Mouse (Mus musculus): ENCODE data around the gene Wwox.

Gene Wwox

DNA sequence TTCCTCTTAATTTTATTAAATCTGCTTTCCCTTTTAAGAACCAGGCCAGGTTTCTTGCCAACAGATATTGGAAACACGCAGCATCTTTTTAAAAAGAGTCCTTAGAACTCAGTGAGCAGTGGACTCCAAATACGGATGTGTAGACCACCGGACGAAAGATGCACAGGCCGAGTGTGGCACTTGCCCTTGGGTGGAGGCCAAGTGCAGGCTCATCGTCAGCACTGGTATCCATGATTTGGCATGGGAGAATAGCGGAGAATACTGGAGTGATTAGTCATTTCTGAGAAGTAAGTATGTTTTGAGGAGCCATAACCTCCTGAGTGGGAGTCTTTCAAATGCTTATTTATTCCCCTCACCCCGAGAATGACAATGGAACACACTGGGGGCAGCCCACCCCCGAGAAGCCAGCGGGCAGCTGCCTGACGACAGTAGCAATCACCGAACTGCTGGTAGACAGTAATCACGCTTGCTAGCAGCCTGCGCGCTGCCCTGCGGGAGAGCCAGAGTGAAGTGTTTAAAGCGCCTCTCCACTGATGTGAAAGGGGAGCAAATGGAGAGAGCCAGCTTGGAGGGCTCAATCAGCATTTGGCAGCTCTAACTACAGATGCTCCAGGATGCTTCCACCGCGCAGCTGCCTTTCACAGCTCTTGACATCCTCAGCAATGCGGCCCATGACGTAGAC is 29.2 kb downstream of the Wwox start:
- no peak for DNase-seq (ENCODE audit: extremely low spot score)

DNA sequence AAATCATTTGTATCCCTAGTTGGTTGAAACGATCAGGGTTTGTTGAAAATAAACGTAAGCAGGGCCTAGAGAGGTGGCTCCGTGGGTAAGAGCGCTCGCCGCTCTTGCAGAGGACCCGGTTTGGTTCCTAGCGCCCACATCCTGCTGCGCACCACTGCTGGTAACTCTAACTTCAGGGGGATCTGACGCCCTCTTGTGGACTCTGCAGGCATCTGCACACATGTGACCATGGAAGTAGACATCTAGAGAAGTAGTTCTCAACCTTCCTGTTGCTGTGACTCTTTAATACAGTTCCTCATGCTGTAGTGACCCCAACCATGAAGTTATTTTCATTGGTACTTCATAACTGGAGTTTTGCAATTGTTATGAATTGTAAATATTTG is 29.7 kb downstream of the Wwox start:
- no peak for DNase-seq (ENCODE audit: extremely low spot score)

DNA sequence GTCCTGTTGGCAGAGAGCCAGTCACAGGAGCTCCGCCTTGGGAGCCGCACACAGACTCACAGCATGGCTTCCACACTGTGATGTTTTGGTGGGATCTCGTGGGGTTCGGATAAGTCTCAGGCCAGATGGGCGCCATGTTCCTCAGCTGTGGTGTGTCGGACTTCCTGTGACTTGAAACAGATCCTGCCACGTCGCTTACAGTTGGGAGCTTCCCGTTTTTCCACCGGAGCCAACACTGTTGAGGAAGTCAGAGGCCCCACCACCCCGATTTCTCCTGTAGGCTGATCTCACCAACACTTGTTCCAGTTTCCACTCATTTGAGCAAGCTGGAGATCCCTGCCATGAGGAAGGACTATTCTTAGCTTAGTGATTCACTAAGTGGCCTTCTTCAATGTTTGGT is 34.1 kb downstream of the Wwox start:
- DNase-seq (ENCODE audit: extremely low spot score) = no peak

DNA sequence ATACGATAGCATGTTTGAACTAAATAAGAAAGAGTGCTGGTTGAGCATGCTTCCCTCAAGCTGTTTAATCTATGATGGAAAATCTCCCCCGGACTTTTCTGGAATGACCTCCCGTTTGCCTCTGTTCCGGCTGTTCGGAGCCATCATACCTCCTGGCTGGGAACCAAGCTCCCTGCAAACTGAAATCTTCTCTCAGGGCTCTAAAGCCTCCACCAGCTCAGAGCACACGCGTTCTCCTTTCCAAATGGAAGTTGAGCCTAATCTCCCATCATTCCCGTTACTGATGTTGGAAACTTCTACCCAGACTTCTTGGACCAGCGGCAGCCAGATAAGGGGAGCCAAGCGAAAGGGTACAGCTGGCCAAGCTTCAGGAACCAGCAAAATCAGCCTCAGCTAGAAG is 37.5 kb downstream of the Wwox start:
- no peak for DNase-seq (ENCODE audit: extremely low spot score)

DNA sequence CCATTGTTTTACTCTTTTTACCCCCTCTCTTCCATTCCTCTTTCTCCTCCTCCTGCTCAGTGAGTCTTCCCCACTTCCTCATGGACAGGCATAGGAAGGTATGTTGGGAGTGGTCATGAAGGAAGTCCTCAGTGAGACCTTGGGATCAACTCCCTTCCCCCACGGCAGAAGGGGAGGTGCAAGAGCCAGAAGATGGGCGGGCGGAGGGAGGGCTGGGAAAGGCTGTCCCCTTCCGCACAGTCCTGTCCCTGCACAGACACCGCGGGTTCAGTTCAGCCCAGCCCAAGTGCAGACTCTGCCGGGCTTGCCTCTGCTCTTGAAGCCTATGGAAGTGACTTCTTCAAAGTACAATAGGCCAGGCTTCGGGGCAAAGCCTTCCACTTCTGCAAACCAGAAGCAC is 38.3 kb downstream of the Wwox start:
- DNase-seq (ENCODE audit: extremely low spot score) = no peak

DNA sequence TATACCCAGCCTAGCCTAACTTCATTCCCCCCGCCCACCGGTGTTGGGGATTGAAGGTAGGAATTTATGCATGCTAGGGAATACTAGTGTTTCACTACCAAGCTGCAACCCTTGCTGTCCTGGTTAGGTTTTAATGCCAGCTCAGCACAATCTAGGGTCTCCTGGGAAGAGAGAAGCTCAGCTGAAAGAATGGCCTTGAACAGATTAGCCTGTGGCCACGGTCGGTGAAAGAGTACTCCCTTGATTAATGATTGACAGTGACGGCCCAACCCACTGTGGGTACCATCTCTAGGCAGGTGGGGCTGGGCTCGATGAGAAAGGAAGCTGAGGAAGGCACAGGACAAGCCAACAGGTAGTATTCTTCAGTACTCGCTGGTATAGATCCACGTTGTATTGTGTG is 40.3 kb downstream of the Wwox start:
- DNase-seq (ENCODE audit: extremely low spot score) = no peak

DNA sequence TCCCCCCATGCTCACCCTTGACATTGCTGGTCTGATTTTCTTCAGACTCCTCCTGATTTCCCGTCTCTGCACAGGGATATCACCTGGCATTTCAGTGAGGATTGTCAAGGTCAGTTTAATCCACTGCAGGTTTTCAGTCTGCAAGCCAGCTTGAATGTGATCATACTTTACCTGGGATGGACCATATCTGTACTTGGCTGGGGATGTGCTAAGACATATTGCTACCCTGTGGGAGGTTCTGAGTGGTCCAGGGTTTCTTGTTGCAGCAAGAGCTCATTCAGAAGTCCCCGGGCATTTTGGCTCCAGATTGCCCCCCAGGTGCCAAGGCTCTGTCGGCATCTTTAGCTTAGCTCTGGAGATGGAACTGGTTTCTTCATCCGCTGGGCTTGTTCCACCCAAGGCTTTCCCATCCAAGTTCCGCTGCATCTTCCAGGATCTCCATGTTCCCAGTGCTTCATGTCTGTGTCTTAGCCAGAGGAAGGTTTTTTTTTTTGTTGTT is 52.3 kb downstream of the Wwox start:
- DNase-seq (ENCODE audit: extremely low spot score) = no peak

DNA sequence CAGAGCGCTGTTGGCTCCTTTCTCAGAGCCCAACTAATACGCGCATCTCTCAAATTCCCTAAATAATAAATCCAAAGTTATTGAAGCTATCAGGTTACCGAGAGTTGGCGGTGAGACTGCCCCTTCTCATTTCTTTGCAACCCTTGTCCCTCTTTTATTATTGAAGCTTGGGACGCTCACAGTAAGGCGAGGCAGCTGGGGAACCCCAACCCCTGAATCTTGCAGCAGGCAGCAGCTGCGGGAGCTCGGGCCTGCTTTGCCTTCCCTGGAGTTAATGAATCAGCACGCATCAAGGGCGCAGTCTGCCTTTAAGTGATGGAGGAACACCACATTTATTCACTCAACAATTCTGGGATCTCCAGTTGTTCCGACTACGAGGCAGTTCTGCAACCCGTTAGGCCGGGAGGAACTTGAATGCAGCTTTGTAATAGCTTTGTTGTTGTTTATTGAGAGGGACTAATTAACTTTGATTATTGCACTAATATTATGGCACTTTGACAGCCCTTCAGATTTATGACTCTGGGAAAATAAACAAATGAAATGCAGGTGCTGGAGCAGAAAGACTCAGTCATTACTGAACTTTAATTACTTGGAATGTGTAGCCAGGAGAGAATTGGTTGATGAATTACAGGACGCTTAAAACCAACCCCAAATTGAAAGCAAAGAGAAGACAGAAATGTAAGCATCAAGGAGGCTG is 60.1 kb downstream of the Wwox start:
- no peak for DNase-seq (ENCODE audit: extremely low spot score)

DNA sequence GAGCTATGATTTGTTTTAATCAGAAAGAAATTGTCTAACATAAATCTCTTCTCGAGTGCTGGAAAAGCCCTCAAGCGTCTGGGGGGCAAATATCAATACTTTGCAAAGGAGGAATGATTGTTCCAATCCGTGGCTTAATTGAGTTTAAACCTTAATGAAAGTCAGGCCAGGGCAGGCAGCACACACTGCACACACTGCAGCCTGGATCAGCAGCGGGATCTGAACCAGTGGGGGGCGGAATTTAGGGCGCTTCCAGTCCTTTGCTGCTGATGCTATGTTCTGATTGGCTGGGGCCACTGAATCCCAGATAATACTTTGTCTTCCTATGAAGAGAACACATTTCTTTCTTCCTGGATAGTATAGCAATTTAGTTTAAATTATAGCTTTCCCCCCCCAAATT is 62.5 kb downstream of the Wwox start:
- no peak for DNase-seq (ENCODE audit: extremely low spot score)

DNA sequence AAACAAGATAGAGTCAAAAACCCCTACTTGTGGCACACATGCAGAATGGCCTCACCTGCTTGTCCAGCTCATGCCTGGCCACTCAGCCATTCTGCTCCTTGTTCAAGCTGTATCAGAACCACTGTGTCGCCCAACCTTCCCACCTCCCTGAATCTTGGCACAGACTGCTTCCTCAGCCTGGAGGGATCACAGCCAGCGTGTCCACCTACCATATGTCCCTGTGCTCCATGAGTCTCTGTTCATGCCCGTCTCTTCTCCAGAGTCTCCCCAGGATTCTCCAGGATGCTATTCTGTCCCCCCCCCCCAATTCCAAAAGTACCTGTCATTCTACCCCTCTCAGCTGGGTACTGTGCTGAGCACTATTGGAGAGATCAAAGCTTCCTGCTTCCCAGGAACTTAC is 63.7 kb downstream of the Wwox start:
- no peak for DNase-seq (ENCODE audit: extremely low spot score)

DNA sequence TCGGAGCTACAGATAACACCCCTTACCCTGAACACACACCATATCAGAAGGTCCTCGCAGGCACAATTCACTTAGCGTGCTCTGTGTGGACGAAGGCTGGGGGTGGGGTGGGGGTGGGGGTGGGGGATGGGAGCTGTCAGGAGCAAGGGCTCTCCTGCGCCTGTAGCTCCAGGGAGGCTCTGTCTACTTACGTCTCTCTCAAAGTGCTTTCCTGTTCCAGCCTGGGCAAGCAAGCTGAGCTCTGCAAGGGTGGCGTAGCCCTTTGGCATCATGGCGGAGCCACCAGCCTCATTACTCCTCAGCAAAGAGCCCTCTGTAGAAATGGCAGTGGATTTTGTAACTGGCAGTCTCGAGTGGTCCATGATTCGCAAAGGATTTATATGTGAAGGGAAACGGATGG is 65.4 kb downstream of the Wwox start:
- DNase-seq (ENCODE audit: extremely low spot score) = no peak

DNA sequence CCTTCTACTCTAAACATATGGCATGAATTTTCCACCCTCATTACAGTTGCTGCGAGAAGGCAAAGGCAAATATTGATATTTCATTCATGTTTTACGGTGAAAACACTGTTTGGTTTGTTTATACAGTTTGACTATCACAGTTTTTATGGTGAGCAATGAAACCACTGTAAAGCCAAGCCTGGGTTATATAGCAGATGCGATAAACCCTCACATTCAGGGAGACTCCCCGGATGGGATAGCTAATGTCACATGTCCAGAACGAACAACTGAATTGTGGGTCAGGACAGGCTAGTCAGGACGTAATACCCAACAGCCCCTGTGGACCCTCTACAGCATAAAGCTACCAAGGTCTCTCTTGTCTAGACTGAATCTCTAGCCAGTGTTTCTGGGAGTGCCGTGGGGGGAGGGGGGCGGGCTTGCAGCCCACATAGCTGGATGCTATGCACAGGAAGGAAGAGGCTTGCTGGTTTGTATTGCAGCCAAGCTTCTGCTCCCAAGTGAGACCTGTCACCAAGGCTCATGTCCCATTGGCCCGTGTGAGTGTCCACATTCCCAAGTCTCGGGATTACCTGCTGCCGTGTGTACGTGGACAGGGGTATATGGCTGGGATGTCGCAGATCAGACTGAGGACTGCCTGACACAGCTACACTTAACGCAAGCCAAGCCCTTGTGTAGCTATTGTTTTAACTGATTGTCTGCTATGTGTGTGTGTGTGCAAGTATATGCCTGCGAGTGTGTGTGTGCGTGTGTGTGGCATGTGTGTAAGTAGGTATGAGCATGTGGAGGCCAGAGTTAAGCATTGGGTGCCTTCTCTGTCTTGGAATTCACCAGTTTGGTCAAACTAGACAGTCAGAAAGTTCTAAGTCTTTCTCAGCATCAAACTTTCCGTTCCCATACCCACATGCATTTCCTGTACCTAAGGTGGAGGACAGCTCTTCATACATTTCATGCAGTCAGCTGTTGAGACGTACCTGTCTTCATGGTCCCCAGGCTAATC is 66.2 kb downstream of the Wwox start:
- no peak for DNase-seq (ENCODE audit: extremely low spot score)

DNA sequence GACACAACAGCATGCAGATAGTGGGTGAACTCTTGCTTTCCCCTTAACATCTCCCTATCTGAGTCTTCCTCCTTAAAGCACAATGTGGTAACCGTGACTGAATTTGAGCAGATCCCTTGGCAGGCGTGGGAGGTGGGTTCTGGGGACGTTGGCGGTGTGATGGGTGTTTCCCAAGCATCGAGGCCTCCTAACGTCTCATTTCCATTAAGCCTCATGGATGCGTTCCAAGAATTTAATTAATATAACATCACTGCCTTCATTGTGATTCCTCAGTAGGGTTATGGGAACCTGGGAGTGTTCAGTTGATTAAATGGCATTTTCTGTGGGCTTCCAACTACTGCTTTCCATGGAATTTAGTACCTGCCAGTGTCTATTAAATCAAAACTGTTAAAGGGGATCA is 67.9 kb downstream of the Wwox start:
- no peak for DNase-seq (ENCODE audit: extremely low spot score)

DNA sequence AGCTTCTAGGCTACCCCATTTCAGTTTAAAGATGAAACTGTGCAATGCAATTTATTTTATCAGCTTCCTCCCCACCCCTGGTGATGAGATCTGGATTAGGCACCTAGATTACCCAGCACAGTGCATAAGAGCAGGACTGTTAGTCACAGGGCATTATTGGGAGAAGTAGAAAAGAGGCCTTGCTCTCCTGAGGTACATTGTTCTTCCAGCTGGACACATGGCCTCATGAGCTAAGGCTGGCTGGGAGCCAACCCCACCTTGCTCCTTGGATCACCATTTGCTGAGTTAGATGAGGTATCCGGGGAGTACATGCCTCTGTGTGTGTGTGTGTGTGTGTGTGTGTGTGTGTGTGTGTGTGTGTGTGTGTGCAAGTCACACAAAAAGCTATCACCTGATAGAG is 70.8 kb downstream of the Wwox start:
- no peak for DNase-seq (ENCODE audit: extremely low spot score)

DNA sequence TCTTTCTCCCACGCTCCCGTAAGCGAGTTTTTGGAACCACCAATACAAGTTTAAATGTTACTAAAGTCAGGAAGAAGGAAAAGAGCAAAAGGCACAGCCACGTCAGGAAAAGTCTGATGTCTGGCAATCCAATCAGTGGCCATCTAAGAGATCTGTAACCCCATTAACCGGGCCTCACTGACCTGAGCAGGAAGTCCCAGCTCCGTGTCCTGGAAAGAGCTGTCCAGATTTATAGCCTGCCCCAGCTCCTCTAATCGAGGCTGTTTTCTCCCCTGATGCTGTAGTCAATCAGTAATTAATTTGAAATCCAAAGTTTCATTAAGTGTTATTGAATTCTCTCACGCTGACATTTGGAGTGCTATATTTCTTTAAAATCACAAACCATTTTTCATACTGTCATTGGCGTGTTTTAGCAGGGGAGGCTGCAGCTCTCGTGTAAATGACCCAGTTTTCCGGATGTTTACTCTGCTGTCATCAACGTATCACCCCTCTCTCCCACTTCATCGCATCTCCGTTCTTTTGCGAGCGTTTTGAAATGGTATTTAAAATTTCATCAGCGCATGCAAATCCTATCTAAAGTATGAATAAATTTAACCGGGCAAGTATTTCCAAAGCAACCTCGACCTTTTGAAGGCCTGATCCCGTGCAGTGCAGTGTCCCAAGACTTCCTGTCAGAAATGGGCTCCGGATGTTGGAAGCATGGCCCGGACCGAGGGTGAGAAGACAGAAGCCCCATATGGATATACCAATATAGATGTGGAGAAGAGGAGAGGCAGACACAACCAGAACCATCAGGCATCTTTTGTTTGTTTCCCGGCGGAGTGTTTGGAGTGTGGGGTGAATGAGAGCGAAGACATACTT is 72.8 kb downstream of the Wwox start:
- no peak for DNase-seq (ENCODE audit: extremely low spot score)

DNA sequence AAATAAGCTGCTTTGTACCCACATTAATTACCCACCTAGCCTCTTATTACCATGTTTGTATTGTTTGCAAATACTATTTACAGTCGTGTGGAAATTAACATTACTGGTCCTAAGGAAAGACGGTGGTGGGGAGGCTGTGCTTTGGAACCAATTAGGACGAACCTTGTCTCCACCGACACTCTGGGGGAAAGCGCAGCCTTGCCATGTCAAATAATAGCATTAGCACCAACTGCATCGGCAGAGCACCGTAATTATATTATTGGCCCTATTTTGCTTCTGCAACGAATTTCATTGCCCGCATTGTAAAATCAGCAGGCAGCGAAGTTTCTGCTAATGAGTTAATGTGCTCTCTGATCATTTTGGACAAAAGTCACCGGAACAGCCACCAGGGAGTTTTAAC is 75.2 kb downstream of the Wwox start:
- no peak for DNase-seq (ENCODE audit: extremely low spot score)

DNA sequence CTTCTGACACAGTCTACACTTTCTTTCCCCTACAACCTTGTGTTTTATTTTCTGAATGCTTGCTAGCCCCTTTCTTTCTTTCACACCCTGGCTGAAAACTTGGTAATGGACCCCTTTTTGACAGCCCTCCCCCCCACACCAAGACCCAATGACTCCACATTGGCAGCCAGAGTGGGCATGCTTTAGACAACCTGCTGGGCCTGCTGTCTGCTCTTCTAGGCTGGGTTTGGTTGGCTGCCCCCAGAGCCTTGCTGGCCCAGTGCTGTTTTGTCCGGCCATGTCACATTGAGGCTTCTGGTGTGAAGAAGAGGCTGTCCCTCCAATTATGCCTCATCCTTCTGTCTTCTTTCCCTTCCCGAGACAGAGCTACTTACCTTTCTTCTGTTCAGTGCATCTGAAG is 83.6 kb downstream of the Wwox start:
- DNase-seq (ENCODE audit: extremely low spot score) = no peak

DNA sequence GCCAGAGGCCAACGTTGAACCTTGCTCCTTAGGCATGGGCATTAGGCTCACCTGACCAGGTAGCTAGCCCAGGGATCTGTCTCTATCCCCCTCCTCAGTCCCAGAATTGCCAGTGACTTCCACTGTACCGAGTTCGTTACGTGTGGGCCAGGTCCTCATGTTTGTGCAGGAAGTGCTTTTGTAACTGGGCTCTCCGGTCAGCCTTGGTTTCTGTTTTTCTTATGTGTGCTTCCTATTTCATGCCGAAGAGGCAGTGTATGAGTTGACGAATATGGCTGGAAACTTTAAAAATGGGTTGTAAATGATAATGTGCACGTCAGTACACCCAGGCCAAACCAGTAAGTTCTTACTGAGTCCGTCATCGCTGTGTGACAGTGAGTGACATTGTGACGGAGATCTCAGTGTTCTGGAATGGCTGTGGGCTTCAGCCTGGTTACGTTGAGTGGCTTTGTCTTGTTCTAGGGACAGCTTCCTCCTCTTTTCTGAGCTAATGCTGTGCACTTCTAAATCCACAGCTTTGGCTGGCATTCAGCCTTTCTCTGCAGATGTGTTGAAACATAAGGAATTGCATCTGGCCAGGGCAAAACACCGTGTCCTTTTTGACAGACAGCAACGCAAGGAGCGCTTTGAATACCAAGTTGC is 87.3 kb downstream of the Wwox start:
- no peak for DNase-seq (ENCODE audit: extremely low spot score)

DNA sequence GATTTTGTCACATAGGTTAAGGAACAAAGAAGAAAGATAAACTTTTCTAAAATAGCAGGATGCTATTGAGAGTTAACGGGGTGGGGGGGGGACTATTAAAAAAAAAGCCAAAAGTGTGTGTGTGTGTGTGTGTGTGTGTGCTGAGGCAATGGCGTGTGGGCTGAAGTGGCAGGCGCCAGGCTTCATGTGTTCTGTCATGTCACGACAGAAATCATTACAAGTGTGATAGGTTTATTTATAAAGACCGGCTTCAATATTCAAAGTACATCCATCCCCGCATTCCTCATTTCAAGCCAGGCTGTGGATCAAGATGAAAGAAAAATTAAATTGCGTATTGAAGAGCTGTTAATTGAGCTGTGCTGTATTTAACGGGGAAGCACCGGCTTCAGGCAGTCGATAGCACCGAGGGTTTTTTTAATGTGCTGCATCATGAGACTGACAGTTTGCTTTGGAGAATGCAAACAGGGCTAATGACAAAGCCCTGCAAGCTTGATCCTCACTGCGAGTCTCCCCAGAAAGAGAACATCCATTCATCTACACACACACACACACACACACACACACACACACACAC is 88.3 kb downstream of the Wwox start:
- DNase-seq (ENCODE audit: extremely low spot score) = no peak

DNA sequence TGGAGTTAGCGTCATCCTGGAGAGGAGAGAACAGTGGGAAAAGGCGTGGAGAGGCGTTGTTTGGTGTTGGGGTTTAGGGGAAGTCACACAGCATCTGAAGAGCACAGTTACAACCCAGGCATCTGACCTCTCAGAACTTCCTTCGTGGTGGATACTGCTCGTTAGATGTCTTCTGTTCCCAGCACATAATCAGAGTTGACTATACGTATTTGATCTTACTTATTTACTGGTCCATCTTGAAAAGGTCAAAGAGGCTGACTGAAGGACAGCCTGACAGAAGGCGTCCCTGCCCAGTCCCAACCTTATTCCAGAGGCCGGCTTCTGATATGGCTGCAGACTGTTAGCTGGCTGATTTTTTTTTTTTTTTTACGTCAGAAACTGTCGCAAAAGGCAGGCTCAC is 90.1 kb downstream of the Wwox start:
- DNase-seq (ENCODE audit: extremely low spot score) = no peak

DNA sequence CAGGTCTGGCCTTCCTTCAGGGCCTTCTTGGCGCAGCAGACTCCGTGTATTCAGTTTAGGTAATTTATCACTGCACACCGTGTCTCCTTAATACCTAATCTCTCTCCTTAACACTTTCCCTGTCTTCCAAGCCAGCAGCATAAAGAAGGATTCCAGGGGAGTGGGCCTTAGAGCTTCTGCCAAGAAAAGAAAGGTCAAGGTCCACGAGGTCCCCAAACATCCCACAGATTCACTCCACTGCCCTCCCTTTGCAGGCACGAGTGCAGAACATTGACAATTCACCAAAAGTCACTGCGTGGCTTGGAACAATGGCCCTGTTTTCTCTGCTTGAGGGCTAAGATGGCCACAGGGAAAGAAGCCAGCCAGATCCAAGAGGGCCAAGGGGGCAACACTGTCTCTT is 96.7 kb downstream of the Wwox start:
- DNase-seq (ENCODE audit: extremely low spot score) = no peak
